Mouse (Mus musculus) hindbrain, embryonic 16.5 days (tissue): ENCODE data around the gene Sdhaf4. TPM values are rescaled to one million over a fixed set of nuclear protein-coding genes. Genes with fewer than 3 reads are reported as not detected.

Experiments used
- ATAC-seq: fragments of 200-750 bp; cut with Nextera tagmentation; 2 replicates; pipeline ENCODE4 v1.8.0; 2017; ENCODE audit warnings: moderate TSS enrichment, moderate library complexity
- H3K27ac ChIP-seq: fragments of 300-500 bp; sonication (generic); 2 replicates; pipeline ENCODE4 v1.5.1; 2014; ENCODE audit warnings: low read depth, mild to moderate bottlenecking, control low read depth, low read length, moderate library complexity
- H3K27me3 ChIP-seq: fragments of 300-500 bp; sonication (generic); replicated peaks from 2 replicates; pipeline ENCODE4 v1.6.1; 2014; ENCODE audit warnings: low read length; ENCODE audit not compliant: control insufficient read depth, insufficient read depth
- H3K36me3 ChIP-seq: fragments of 300-500 bp; sonication (generic); 2 replicates; pipeline ENCODE4 v1.6.1; 2014; ENCODE audit warnings: mild to moderate bottlenecking, low read length, moderate library complexity, mixed read lengths; ENCODE audit not compliant: control insufficient read depth, insufficient read depth
- H3K4me1 ChIP-seq: fragments of 300-500 bp; sonication (generic); 2 replicates; pipeline ENCODE4 v1.6.1; 2014; ENCODE audit warnings: low read depth, low read length; ENCODE audit not compliant: control insufficient read depth, insufficient read depth
- H3K4me2 ChIP-seq: fragments of 300-500 bp; sonication (generic); 2 replicates; pipeline ENCODE4 v1.6.1; 2014; ENCODE audit warnings: mild to moderate bottlenecking, low read length, control low read depth, moderate library complexity
- H3K4me3 ChIP-seq: fragments of 300-500 bp; sonication (generic); 2 replicates; pipeline ENCODE4 v1.5.1; 2014; ENCODE audit warnings: mild to moderate bottlenecking, low read length, control low read depth, moderate library complexity
- H3K9ac ChIP-seq: fragments of 300-500 bp; sonication (generic); 2 replicates; pipeline ENCODE4 v1.6.1; 2014; ENCODE audit warnings: low read depth, mild to moderate bottlenecking, control low read depth, low read length, moderate library complexity
- H3K9me3 ChIP-seq: fragments of 300-500 bp; sonication (generic); 2 replicates; pipeline ENCODE4 v1.6.1; 2014; ENCODE audit warnings: mild to moderate bottlenecking, low read length, moderate library complexity; ENCODE audit not compliant: control insufficient read depth
- WGBS: fragments of 180-500 bp; shearing (Covaris S2); extraction: QIAGEN DNeasy Blood & Tissue Kit; methylation state at CpG from one replicate; pipeline ENCODE4 v1.1.7; 2014; 5-methylcytosine and 5-hydroxymethylcytosine counted together
- polyA plus RNA-seq: library from polyadenylated mRNA; unstranded; fragments of >200 nt; fragmentation: Nextera tagmentation; extraction: Ambion mirVana; gene quantifications from 2 replicates; pipeline ENCODE4 v1.2.1, GENCODE M21; 2015

Sdhaf4 gene
- polyA plus RNA-seq, result 75.0 and 85.0 TPM in 2 replicates

DNA sequence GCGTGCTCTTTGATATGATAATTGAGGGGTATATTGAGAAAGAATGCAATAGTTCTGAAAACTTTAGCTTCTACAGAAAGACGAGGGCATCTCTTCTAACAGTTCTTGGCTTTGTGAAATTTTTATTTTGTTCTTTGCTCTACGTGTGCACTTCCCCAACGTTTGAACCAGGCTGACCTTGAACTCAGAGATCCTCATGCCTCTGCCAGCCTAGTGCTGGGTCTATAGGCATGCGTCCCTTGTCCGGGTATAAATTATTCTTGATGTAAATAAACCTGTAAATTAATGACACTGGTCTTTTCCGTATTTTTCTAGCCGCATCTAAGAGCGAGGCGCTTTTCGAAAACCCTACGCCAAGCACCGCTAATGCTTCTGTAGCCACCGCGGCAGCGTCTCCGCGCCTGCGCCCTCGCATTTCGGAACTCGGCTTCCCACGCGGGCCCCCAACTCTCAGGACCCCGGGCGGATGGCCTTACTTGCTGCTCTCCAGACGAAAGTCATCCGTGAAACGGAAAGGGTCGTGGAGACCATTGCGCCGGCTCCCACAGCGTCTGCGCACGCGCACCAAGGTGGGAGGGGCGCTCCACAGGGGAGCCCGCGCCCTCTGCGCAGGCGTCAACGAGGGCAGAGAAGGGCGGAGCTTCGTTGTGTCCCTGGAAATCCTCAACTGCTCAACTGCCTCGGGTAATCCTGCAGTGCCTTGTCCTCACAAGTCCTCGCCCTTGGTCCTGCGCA, at the start of gene Sdhaf4:
Sdhaf4 (minus strand) TSS at position 587 of the 735 bp plus-strand sequence.
- Histone ChIP-seq H3K27ac (peak within 1 kb of the TSS; percentile 93), H3K9me3 (no peaks in the 10 kb centered on the region), H3K9ac (peak within 1 kb of the TSS; percentile 85), H3K4me3 (peak within 1 kb of the TSS; percentile 68), H3K4me2 (peak within 1 kb of the TSS; percentile 72), H3K36me3 (peaks cover 2% of the 10 kb centered on the region; the same call in 1 of the 2 replicates), H3K4me1 (peaks cover 5% of the 10 kb centered on the region), H3K27me3 (no peaks in the 10 kb centered on the region)
- peak; percentile 97 for ATAC-seq
- WGBS, result under 1% methylated on average over 47 of the region's 47 CpGs

DNA sequence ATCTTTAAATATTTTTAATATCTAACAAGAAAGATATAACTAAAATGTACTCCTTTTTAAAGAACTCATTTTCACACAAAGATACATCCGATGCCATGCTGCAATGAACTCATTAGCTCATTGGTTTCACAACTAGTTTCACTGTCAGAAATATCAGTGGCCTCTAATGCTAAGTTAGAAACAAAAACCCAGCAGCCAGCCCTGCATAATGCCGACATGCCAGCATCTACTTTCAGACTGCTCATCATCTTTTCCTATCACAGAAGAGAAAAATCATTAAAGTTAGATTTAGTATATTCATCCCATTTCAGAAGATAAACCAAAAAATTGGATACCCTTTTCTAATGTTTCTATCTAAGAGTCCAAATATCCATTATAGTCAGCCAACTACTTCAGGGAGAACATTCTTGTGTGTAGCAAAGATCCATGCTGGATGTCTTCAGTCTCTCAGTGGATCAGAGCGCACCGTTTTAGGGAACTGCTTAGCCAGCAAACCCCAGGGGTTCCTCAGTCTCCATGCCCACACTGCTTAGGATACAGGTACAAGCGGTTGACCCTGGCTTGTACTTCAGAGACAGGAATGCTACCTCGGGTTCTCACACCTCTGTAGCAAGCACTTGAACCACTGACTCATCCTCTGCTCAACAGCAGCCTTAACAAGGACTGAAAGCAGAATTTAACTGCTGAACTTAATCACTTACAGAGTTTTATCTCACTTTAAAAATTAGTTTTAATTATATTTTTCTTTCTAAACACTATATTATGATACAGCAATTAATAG, 41.5 kb upstream of the Sdhaf4 start:
- Histone ChIP-seq H3K9me3 (no peaks in the 10 kb centered on the region), H3K9ac (no peak overlapping the region), H3K36me3 (peaks cover 4% of the 10 kb centered on the region; the same call in 1 of the 2 replicates), H3K4me2 (no peak overlapping the region), H3K4me1 (no peaks in the 10 kb centered on the region), H3K4me3 (no peak overlapping the region), H3K27ac (no peak overlapping the region), H3K27me3 (no peaks in the 10 kb centered on the region)
- 69% methylated on average over 6 of the region's 6 CpGs for WGBS
- no peak for ATAC-seq

DNA sequence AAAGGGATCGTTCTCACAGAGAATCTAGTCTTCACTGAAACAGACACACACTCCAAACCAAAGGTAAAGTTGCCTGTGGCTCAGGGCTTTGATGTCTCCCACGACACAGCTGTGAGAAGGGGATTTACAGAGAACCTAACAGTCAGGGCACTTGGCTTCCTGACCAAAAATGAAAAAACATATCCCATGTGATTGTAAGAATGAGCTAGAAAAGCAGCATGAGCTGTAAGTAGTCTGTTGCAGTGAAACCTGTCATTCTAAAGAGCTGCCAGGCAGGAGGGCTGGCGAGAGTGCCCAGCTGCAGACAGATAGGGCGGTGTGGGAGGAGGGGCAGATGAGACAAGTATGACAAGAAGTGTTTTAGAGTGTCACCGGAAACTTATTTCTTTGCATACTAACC, 40.2 kb upstream of the Sdhaf4 start:
- Histone ChIP-seq H3K4me1 (no peaks in the 10 kb centered on the region), H3K9ac (no peak overlapping the region), H3K4me3 (no peak overlapping the region), H3K4me2 (no peak overlapping the region), H3K27ac (no peak overlapping the region), H3K36me3 (peaks cover 3% of the 10 kb centered on the region), H3K27me3 (no peaks in the 10 kb centered on the region), H3K9me3 (no peaks in the 10 kb centered on the region)
- 67% methylated on average over 5 of the region's 5 CpGs for WGBS
- no peak for ATAC-seq

DNA sequence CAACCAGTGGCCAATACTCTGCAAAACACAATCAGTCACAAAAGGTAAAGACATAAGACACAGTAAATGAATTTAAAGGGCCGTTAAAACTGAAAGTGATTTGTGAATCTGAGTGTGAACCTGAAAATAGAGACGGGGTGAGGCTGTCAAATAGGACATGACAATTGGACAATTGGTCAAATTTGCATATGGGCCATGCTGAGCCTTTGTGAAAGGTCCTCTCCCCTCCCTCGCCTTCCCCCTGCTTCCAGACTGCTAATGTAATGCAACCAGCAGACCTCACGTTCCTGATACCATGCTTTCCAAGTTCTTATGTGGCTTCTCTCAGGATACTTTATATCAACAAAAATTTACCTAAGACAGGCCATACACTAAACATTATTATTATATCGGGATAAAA, 37.6 kb upstream of the Sdhaf4 start:
- peaks cover 6% of the 10 kb centered on the region for H3K36me3 ChIP-seq
- ATAC-seq, result no peak
- H3K27me3 ChIP-seq, result no peaks in the 10 kb centered on the region
- H3K4me2 ChIP-seq, result no peak overlapping the region
- H3K4me1 ChIP-seq, result no peaks in the 10 kb centered on the region
- H3K27ac ChIP-seq, result no peak overlapping the region
- H3K9ac ChIP-seq, result no peak overlapping the region
- WGBS, result 38% methylated on average over 5 of the region's 5 CpGs
- H3K4me3 ChIP-seq, result no peak overlapping the region
- H3K9me3 ChIP-seq, result no peaks in the 10 kb centered on the region

DNA sequence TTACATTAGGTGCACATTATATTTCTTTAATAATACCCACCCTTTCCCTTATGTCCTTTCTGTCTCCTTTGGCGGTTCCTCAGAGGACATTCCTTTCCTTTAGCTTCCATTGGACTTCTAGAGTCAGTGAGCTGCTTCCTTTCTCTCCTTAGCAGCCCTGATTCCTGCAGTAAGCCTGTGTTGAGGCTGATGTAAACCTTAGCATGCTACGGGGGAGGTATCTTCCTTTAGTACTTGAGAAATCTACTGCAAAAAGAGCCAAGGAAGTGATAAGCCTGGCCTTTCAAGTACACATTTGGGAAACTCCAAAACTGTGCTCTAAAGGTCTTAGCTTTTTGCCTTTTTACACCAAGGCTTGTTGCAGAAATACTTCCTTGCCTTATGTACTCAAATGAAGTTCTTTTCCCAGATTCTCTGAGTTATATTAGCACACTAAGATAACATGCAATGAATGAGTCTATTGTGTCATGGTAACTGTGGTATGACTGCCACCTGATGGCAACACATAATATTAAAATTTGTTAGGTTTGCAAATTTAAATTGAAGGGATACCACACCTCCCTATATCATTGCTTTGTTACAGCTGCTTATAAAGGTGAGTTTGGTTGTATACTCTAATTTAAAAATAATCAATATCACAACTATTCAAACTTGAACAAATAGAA, 28.4 kb upstream of the Sdhaf4 start:
- 91% methylated on average over 2 of the region's 2 CpGs for WGBS
- H3K9me3 ChIP-seq, result no peaks in the 10 kb centered on the region
- 0 out of 2 replicates have a peak, but pooled peaks cover 8% of the 10 kb centered on the region for H3K36me3 ChIP-seq
- H3K4me1 ChIP-seq, result no peaks in the 10 kb centered on the region
- H3K27ac ChIP-seq, result no peak overlapping the region
- H3K27me3 ChIP-seq, result no peaks in the 10 kb centered on the region
- peak; percentile 58; the same call in 1 of the 2 replicates for ATAC-seq
- H3K4me2 ChIP-seq, result no peak overlapping the region
- no peak overlapping the region for H3K4me3 ChIP-seq
- no peak overlapping the region for H3K9ac ChIP-seq

DNA sequence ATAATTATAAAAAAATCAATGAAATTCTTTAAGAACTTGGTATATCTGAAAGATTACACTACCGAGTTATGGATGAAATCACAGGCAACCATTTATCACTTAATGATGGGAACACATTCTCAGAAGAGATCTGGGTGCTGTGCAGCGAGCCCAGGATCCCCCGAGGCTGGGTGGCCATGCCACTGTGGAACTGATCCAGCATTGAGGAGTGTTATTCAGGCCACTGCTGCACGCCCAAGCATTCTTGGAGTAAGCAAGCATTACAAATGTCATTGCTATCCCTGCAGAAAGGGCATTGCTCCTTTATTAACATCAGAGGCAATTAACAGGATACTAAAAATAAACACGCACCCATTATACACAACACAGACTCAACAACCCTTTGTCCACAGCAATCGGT, 5.4 kb upstream of the Sdhaf4 start:
- Histone ChIP-seq H3K27me3 (no peaks in the 10 kb centered on the region), H3K4me3 (no peak overlapping the region), H3K4me2 (no peak overlapping the region), H3K36me3 (peaks cover 6% of the 10 kb centered on the region), H3K9ac (no peak overlapping the region), H3K9me3 (no peaks in the 10 kb centered on the region), H3K4me1 (no peaks in the 10 kb centered on the region), H3K27ac (no peak overlapping the region)
- ATAC-seq, result no peak
- 91% methylated on average over 6 of the region's 6 CpGs for WGBS

DNA sequence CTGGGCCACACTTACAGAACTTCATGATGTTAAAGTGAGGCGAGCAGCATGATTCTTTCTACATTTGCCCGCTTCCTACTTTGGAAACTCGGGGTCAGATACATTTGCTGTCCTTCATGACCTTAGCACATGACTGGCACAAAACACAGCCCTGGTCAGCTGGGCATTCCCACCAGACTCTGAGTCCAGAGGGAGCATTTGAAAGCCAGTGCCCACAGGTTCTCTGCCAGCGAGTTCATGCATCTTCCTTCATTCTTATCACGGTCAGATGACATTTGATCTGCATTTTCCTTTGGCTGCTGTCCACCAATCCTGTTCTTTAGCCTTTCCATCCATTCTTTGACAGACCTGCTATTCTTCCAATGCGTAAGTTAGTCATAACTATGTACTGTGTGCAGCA, 4.6 kb upstream of the Sdhaf4 start:
- WGBS, result 89% methylated on average over 6 of the region's 6 CpGs
- Histone ChIP-seq H3K9ac (no peak overlapping the region), H3K9me3 (no peaks in the 10 kb centered on the region), H3K36me3 (peaks cover 6% of the 10 kb centered on the region), H3K4me2 (no peak overlapping the region), H3K27ac (no peak overlapping the region), H3K27me3 (no peaks in the 10 kb centered on the region), H3K4me1 (no peaks in the 10 kb centered on the region), H3K4me3 (no peak overlapping the region)
- no peak for ATAC-seq

DNA sequence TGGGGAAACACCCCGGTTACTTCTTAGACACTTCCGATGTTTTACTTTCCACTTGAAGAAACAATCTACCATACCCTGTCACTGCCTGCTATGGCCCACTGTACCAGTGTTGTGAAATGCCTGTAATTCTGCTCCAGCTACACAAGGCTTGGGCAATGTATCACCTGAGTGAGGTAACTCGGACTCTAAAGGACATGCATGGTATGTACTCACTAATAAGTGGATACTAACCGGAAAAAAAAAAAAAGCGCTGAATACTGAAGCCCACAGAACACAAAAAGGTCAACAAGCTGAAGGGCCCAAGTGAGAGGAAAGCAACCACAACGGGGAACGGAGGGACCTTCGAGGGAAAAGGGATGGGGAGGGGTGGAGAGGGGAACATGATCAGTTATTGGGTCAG, 2.2 kb upstream of the Sdhaf4 start:
- Histone ChIP-seq H3K36me3 (peaks cover 1% of the 10 kb centered on the region; the same call in 1 of the 2 replicates), H3K9ac (no peak overlapping the region), H3K4me3 (no peak overlapping the region), H3K4me1 (peaks cover 5% of the 10 kb centered on the region), H3K9me3 (no peaks in the 10 kb centered on the region), H3K27ac (no peak overlapping the region), H3K27me3 (no peaks in the 10 kb centered on the region), H3K4me2 (no peak overlapping the region)
- ATAC-seq, result no peak
- WGBS, result 89% methylated on average over 8 of the region's 8 CpGs

DNA sequence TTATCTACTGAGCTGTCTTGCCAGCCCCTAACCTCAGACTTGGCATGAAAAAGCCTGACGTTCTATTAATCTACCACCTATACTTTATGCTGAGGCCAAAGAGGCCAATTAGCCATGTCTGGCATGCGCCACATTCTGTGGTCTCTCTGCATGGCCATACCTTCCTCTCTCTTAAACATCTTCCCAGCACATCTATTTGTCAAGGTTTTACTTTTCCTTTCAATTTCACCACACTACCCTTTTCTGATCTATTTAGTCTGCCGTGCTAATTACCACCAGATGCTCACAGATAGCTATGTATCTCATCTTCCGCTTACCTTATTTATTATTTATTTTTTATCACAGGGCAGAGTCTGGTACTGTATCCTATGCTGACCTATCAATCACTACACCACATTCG, 6.1 kb downstream of the Sdhaf4 start:
- Histone ChIP-seq H3K9me3 (no peaks in the 10 kb centered on the region), H3K36me3 (peaks cover 4% of the 10 kb centered on the region; the same call in 1 of the 2 replicates), H3K9ac (no peak overlapping the region), H3K27me3 (no peaks in the 10 kb centered on the region), H3K4me1 (peaks cover 1% of the 10 kb centered on the region), H3K27ac (no peak overlapping the region), H3K4me3 (no peak overlapping the region), H3K4me2 (no peak overlapping the region)
- 95% methylated on average over 5 of the region's 5 CpGs for WGBS
- ATAC-seq, result no peak
